Mouse (Mus musculus) 416B (cell line): ENCODE results near the gene Ntsr1.

ENCODE experiments used
- DNase-seq: peaks from one replicate; pipeline ENCODE4 v3.0.0; 2011; ENCODE audit warnings: low read depth

Ntsr1 gene

GRCm38 (mm10) chr2:180508455-180509115 is 8.8 kb downstream of the Ntsr1 start:
- no peak for DNase-seq

GRCm38 (mm10) chr2:180510867-180511266 is 11.1 kb downstream of the Ntsr1 start:
- DNase-seq, result no peak

GRCm38 (mm10) chr2:180511875-180512661 is 12.3 kb downstream of the Ntsr1 start:
- peak; percentile 66 for DNase-seq

- DNase-seq, result no peak
Measured at GRCm38 (mm10) chr2:180513019-180513418, 13.2 kb downstream of the Ntsr1 start.

- DNase-seq, result no peak
Measured at GRCm38 (mm10) chr2:180513835-180514234, 14.1 kb downstream of the Ntsr1 start.

- no peak for DNase-seq
Measured at GRCm38 (mm10) chr2:180521437-180522221, 21.9 kb downstream of the Ntsr1 start.

GRCm38 (mm10) chr2:180522825-180523224 is 23.0 kb downstream of the Ntsr1 start:
- peak; percentile 21 for DNase-seq

- DNase-seq, result no peak
Measured at GRCm38 (mm10) chr2:180527447-180527846, 27.7 kb downstream of the Ntsr1 start.

GRCm38 (mm10) chr2:180527883-180528282 is 28.1 kb downstream of the Ntsr1 start:
- DNase-seq, result no peak

GRCm38 (mm10) chr2:180530130-180530529 is 30.4 kb downstream of the Ntsr1 start:
- DNase-seq, result no peak

GRCm38 (mm10) chr2:180530584-180530983 is 30.8 kb downstream of the Ntsr1 start:
- no peak for DNase-seq

- no peak for DNase-seq
Measured at GRCm38 (mm10) chr2:180531671-180532385, 32.1 kb downstream of the Ntsr1 start.

GRCm38 (mm10) chr2:180532386-180532995 is 32.7 kb downstream of the Ntsr1 start:
- no peak for DNase-seq

- DNase-seq, result peak; percentile 63
Measured at GRCm38 (mm10) chr2:180533237-180533636, 33.5 kb downstream of the Ntsr1 start.

- DNase-seq, result no peak
Measured at GRCm38 (mm10) chr2:180543675-180544074, 43.9 kb downstream of the Ntsr1 start.

- no peak for DNase-seq
Measured at GRCm38 (mm10) chr2:180545046-180545445, 45.3 kb downstream of the Ntsr1 start.

GRCm38 (mm10) chr2:180547384-180548106 is 47.8 kb downstream of the Ntsr1 start:
- DNase-seq, result no peak

- DNase-seq, result no peak
Measured at GRCm38 (mm10) chr2:180552340-180552739, 52.6 kb downstream of the Ntsr1 start.

- peak; percentile 62 for DNase-seq
Measured at GRCm38 (mm10) chr2:180555219-180555618, 55.4 kb downstream of the Ntsr1 start.

- no peak for DNase-seq
Measured at GRCm38 (mm10) chr2:180556470-180556869, 56.7 kb downstream of the Ntsr1 start.

- DNase-seq, result peak; percentile 54
Measured at GRCm38 (mm10) chr2:180560245-180560644, 60.5 kb downstream of the Ntsr1 start.
